Mouse (Mus musculus): ENCODE measurements around the gene Pyy.

DNA sequence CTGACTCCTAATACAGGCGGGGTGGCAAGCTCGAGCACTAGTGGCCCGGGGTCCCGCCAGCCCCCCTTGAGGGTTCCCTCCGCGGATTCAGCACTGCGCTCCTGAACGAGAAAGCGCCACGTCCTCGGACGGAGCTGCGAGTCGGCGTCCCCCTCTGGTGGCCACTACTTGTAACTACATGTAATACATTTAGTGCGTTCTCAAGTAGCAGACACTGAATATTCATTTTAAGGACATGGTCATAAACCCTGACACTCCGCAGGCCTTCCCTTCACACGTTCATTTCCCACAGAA is 30.8 kb upstream of the Pyy start:
- peak; percentile 91 for TF ChIP-seq CTCF (conservative IDR thresholded peaks at IDR 0.05; ENCODE audit: insufficient read depth, insufficient read length, low read depth, low read length)
- no peak for TF ChIP-seq POLR2A (IDR thresholded peaks at IDR 0.05; ENCODE audit: low read depth, low read length)
